Mouse (Mus musculus) cerebellum, adult 2 months (tissue): ENCODE data around the gene Ms4a10. TPM values are rescaled to one million over a fixed set of nuclear protein-coding genes. Genes with fewer than 3 reads are reported as not detected.

Experiments
- DNase-seq, 2 experiments: peaks; one replicate each; pipeline ENCODE4 v3.0.0; 2021
- H3K27ac ChIP-seq: fragments of 200-500 bp; 2 replicates; pipeline ENCODE4 v1.5.1; 2012; ENCODE audit warnings: low read length, control low read depth, inconsistent platforms; ENCODE audit not compliant: insufficient read depth
- H3K27me3 ChIP-seq: fragments of 200-500 bp; 2 replicates; pipeline ENCODE4 v1.6.1; 2012; ENCODE audit warnings: inconsistent platforms, mild to moderate bottlenecking, low read length, moderate library complexity; ENCODE audit not compliant: control insufficient read depth, insufficient read depth
- H3K4me1 ChIP-seq: fragments of 200-500 bp; 2 replicates; pipeline ENCODE4 v1.6.1; 2011; ENCODE audit warnings: low read length; ENCODE audit not compliant: control insufficient read depth, insufficient read depth
- H3K4me3 ChIP-seq: fragments of 200-500 bp; replicated peaks from 2 replicates; pipeline ENCODE3; 2011; ENCODE audit warnings: mild to moderate bottlenecking, low read depth, low read length, control low read depth; ENCODE audit not compliant: insufficient read depth
- CTCF ChIP-seq: fragments of 200-500 bp; IDR thresholded peaks from 2 replicates; pipeline ENCODE4 v1.5.1; 2011; ENCODE audit warnings: low read depth, mild to moderate bottlenecking, control low read depth, low read length, moderate library complexity, borderline replicate concordance; ENCODE audit not compliant: insufficient read depth
- POLR2A ChIP-seq: fragments of 200-500 bp; IDR thresholded peaks from 2 replicates; pipeline ENCODE4 v1.6.1; 2011; ENCODE audit warnings: low read length, control low read depth, borderline replicate concordance; ENCODE audit not compliant: insufficient read depth
- WGBS: fragments of 180-500 bp; shearing (Covaris S2); methylation state at CpG from one replicate; pipeline ENCODE4 v1.1.7; 2018; 5-methylcytosine and 5-hydroxymethylcytosine counted together
- polyA plus RNA-seq: library from polyadenylated mRNA; depleted of rRNA; stranded (reverse); fragments of >200 nt; gene quantifications from 2 replicates; pipeline ENCODE4 v1.2.3, GENCODE M21; 2012

The Ms4a10 gene
- polyA plus RNA-seq, 1 experiment: not detected

GRCm38 (mm10) chr19:10990751-10991150 lies 16.3 kb upstream of the Ms4a10 start:
- TF ChIP-seq CTCF (no peak), POLR2A (no peak)
- no peak for DNase-seq
- no peaks in the 10 kb centered on the region for H3K4me1 ChIP-seq
- WGBS: 55% methylated on average over 1 of the region's 1 CpGs
- H3K27ac ChIP-seq: no peak overlapping the region
- no peak overlapping the region for H3K4me3 ChIP-seq
- no peaks in the 10 kb centered on the region for H3K27me3 ChIP-seq

GRCm38 (mm10) chr19:10988563-10988962 lies 14.1 kb upstream of the Ms4a10 start:
- no peaks in the 10 kb centered on the region for H3K4me1 ChIP-seq
- no peaks in the 10 kb centered on the region for H3K27me3 ChIP-seq
- no peak overlapping the region for H3K27ac ChIP-seq
- TF ChIP-seq POLR2A: no peak
- TF ChIP-seq CTCF: no peak
- H3K4me3 ChIP-seq: no peak overlapping the region
- WGBS: 94% methylated on average over 1 of the region's 1 CpGs
- no peak for DNase-seq

GRCm38 (mm10) chr19:10985889-10986288 lies 11.4 kb upstream of the Ms4a10 start:
- no peaks in the 10 kb centered on the region for H3K27me3 ChIP-seq
- 55% methylated on average over 4 of the region's 4 CpGs for WGBS
- no peak for DNase-seq
- no peak for TF ChIP-seq CTCF
- TF ChIP-seq POLR2A: no peak
- H3K4me3 ChIP-seq: no peak overlapping the region
- no peak overlapping the region for H3K27ac ChIP-seq
- no peaks in the 10 kb centered on the region for H3K4me1 ChIP-seq

GRCm38 (mm10) chr19:10984551-10984950 lies 10.1 kb upstream of the Ms4a10 start:
- H3K27ac ChIP-seq: no peak overlapping the region
- H3K27me3 ChIP-seq: no peaks in the 10 kb centered on the region
- WGBS: 79% methylated on average over 13 of the region's 13 CpGs
- H3K4me3 ChIP-seq: no peak overlapping the region
- DNase-seq: no peak
- TF ChIP-seq POLR2A (no peak), CTCF (no peak)
- no peaks in the 10 kb centered on the region for H3K4me1 ChIP-seq

- WGBS: 14% methylated on average over 14 of the region's 14 CpGs
- H3K27ac ChIP-seq: no peak overlapping the region
- no peaks in the 10 kb centered on the region for H3K27me3 ChIP-seq
- H3K4me3 ChIP-seq: no peak overlapping the region
- DNase-seq: peak; percentile 31 to 49
- TF ChIP-seq POLR2A (no peak), CTCF (peak; percentile 71)
- no peaks in the 10 kb centered on the region for H3K4me1 ChIP-seq
These were observed 8.7 kb upstream of the Ms4a10 start for GRCm38 (mm10) chr19:10983146-10983545.

GRCm38 (mm10) chr19:10980210-10980609 lies 5.7 kb upstream of the Ms4a10 start:
- H3K27ac ChIP-seq: no peak overlapping the region
- H3K27me3 ChIP-seq: no peaks in the 10 kb centered on the region; the same call in 1 of the 2 replicates
- DNase-seq: no peak
- WGBS: 85% methylated on average over 5 of the region's 5 CpGs
- H3K4me3 ChIP-seq: no peak overlapping the region
- no peaks in the 10 kb centered on the region for H3K4me1 ChIP-seq
- TF ChIP-seq POLR2A: no peak

GRCm38 (mm10) chr19:10979184-10980168 lies 5.0 kb upstream of the Ms4a10 start:
- Histone ChIP-seq H3K4me1 (no peaks in the 10 kb centered on the region), H3K27ac (no peak overlapping the region), H3K27me3 (no peaks in the 10 kb centered on the region; the same call in 1 of the 2 replicates), H3K4me3 (no peak overlapping the region)
- peak; percentile 72 to 73 for DNase-seq
- TF ChIP-seq POLR2A (no peak), CTCF (peak; percentile 74)
- WGBS: 11% methylated on average over 18 of the region's 18 CpGs

- no peak for DNase-seq
- WGBS: 40% methylated on average over 4 of the region's 4 CpGs
- TF ChIP-seq CTCF: 0 out of 2 replicates have a peak, but pooled peaks have one; percentile 17
- no peak for TF ChIP-seq POLR2A
These were observed 1.8 kb upstream of the Ms4a10 start for GRCm38 (mm10) chr19:10976318-10976717.

More at GRCm38 (mm10) chr19:10976318-10976717, 1.8 kb upstream of the Ms4a10 start:
- Histone ChIP-seq H3K4me3 (no peak overlapping the region), H3K4me1 (no peaks in the 10 kb centered on the region), H3K27me3 (no peaks in the 10 kb centered on the region; the same call in 1 of the 2 replicates), H3K27ac (no peak overlapping the region)
